Mouse (Mus musculus) ES-E14 (cell line): ENCODE measurements around the gene Aes.

ENCODE experiments used
- CHD2 ChIP-seq: IDR thresholded peaks from 2 replicates; pipeline ENCODE4 v1.6.1; 2014; ENCODE audit warnings: mild to moderate bottlenecking, low read depth, low read length, inconsistent platforms
- MAFK ChIP-seq: IDR thresholded peaks from 2 replicates; pipeline ENCODE4 v1.6.1; 2014; ENCODE audit warnings: mild to moderate bottlenecking, low read depth, low read length, inconsistent platforms; ENCODE audit not compliant: insufficient read depth
- ZNF384 ChIP-seq: IDR thresholded peaks from 2 replicates; pipeline ENCODE4 v1.6.1; 2012; ENCODE audit warnings: low read depth, low read length, inconsistent platforms

DNA sequence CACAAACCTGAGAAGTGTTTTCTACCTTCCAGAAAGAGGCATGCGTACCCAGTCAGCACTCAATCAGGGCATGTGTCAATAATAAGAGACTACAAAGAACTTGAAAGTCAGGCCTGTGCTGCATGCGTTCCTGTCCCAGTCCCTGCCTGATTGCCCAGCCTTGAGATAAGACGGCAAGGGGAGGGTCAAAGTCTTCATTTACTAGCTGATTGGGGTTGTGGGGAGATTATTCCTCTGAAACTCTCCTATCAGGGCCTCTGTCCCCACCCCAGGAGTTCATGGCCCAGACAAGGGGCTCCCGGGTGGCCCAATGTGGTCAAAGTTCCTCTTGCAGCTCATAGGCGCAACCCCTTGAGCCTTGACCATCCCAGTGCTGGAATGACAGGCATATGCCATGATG is 13.0 kb upstream of the Aes start:
- TF ChIP-seq CHD2: no peak
- TF ChIP-seq ZNF384: no peak
- no peak for TF ChIP-seq MAFK
